Mouse (Mus musculus): Measurements from ENCODE around the gene Rpl32. TPM values are rescaled to one million over a fixed set of nuclear protein-coding genes. Genes with fewer than 3 reads are reported as not detected.

The Rpl32 gene
- total and polyA plus RNA-seq, 3 experiments = 4,514 to 5,400 TPM; not detected in 1

GRCm38 (mm10) chr6:115770852-115771251 is 37.7 kb downstream of the Rpl32 start:
- Histone ChIP-seq H3K27ac (ENCODE audit: control insufficient read depth, low read depth, low read length) (no peak overlapping the region), H3K4me1 (ENCODE audit: control insufficient read depth in 1 of 2, insufficient read depth in 2 of 2, low read length in 2 of 2) (peaks cover 7 to 15% of the 10 kb centered on the region in 2 experiments), H3K27me3 (ENCODE audit: control insufficient read depth in 1 of 2, insufficient read depth in 2 of 2, low read length in 2 of 2) (no peaks in the 10 kb centered on the region), H3K79me2 (ENCODE audit: control insufficient read depth, insufficient read depth, low read length, poor library complexity) (0 out of 2 replicates have a peak, but pooled peaks cover 2% of the 10 kb centered on the region), H3K4me3 (ENCODE audit: control insufficient read depth in 1 of 2, insufficient read depth in 1 of 2, low read depth in 2 of 2, low read length in 2 of 2) (no peak overlapping the region), H3K9ac (ENCODE audit: control insufficient read depth, low read depth, low read length, poor library complexity, severe bottlenecking) (no peak overlapping the region), H3K36me3 (ENCODE audit: control insufficient read depth in 1 of 2, insufficient read depth in 2 of 2, low read length in 2 of 2) (peaks cover 0 to 14% of the 10 kb centered on the region in 2 experiments; a peak in 2 of 4 replicates), H3K9me3 (replicated peaks; ENCODE audit: insufficient read depth, low read length) (no peaks in the 10 kb centered on the region)
- DNase-seq (ENCODE audit: low read depth, low spot score) = no peak
- TF ChIP-seq E2F4 (IDR thresholded peaks at IDR 0.05; ENCODE audit: borderline replicate concordance, low read depth, low read length) = no peak
- TF ChIP-seq ELF1 (IDR thresholded peaks at IDR 0.05; ENCODE audit: low read depth, low read length) = no peak
- TF ChIP-seq USF2 (IDR thresholded peaks at IDR 0.05; ENCODE audit: borderline replicate concordance in 1 of 2, insufficient read depth in 1 of 2, low read depth in 1 of 2, low read length in 2 of 2) = no peak
- no peak for TF ChIP-seq BHLHE40 (IDR thresholded peaks at IDR 0.05; ENCODE audit: borderline replicate concordance, low read depth, low read length)
- no peak for TF ChIP-seq CHD2 (IDR thresholded peaks at IDR 0.05; ENCODE audit: low read length)
- no peak for TF ChIP-seq NRF1 (IDR thresholded peaks at IDR 0.05; ENCODE audit: insufficient read depth, low read depth, low read length, poor library complexity, severe bottlenecking)
- TF ChIP-seq MEF2A (IDR thresholded peaks at IDR 0.05; ENCODE audit: extremely low read depth, insufficient replicate concordance, low read depth, low read length, poor library complexity, severe bottlenecking) = no peak
- no peak for TF ChIP-seq JUND (IDR thresholded peaks at IDR 0.05; ENCODE audit: low read depth, low read length)
- TF ChIP-seq MAX (IDR thresholded peaks at IDR 0.05; ENCODE audit: low read length) = no peak
- TF ChIP-seq TBP (IDR thresholded peaks at IDR 0.05; ENCODE audit: low read depth, low read length) = no peak
- no peak for TF ChIP-seq POLR2A (IDR thresholded peaks at IDR 0.05; ENCODE audit: control insufficient read depth in 1 of 2, insufficient read depth in 1 of 2, low read depth in 1 of 2, low read length in 2 of 2, poor library complexity in 1 of 2)
- TF ChIP-seq POLR2AphosphoS2 (IDR thresholded peaks at IDR 0.05; ENCODE audit: low read length) = no peak
- TF ChIP-seq EP300 (IDR thresholded peaks at IDR 0.05; ENCODE audit: low read depth in 1 of 2, low read length in 2 of 2) = no peak
- TF ChIP-seq ZMIZ1 (IDR thresholded peaks at IDR 0.05; ENCODE audit: low read depth, low read length) = no peak
- TF ChIP-seq SMC3 (IDR thresholded peaks at IDR 0.05; ENCODE audit: low read depth, low read length) = no peak
- no peak for TF ChIP-seq RAD21 (IDR thresholded peaks at IDR 0.05; ENCODE audit: low read depth, low read length)
- no peak for TF ChIP-seq UBTF (IDR thresholded peaks at IDR 0.05; ENCODE audit: borderline replicate concordance, insufficient read depth, low read depth, low read length)
- no peak for TF ChIP-seq ETS1 (IDR thresholded peaks at IDR 0.05; ENCODE audit: low read depth, low read length)
- TF ChIP-seq ZKSCAN1 (IDR thresholded peaks at IDR 0.05; ENCODE audit: low read depth, low read length) = no peak

GRCm38 (mm10) chr6:115770059-115770670 is 38.4 kb downstream of the Rpl32 start:
- DNase-seq (ENCODE audit: low read depth, low spot score) = no peak
- Histone ChIP-seq H3K27ac (ENCODE audit: control insufficient read depth, low read depth, low read length) (no peak overlapping the region), H3K4me3 (ENCODE audit: control insufficient read depth in 1 of 2, insufficient read depth in 1 of 2, low read depth in 2 of 2, low read length in 2 of 2) (no peak overlapping the region)

More at GRCm38 (mm10) chr6:115770059-115770670, 38.4 kb downstream of the Rpl32 start:
- Histone ChIP-seq H3K9ac (ENCODE audit: control insufficient read depth, low read depth, low read length, poor library complexity, severe bottlenecking) (no peak overlapping the region), H3K9me3 (replicated peaks; ENCODE audit: insufficient read depth, low read length) (no peaks in the 10 kb centered on the region), H3K4me1 (ENCODE audit: control insufficient read depth in 1 of 2, insufficient read depth in 2 of 2, low read length in 2 of 2) (peaks cover 7 to 8% of the 10 kb centered on the region in 2 experiments), H3K36me3 (ENCODE audit: control insufficient read depth in 1 of 2, insufficient read depth in 2 of 2, low read length in 2 of 2) (peaks cover 0 to 9% of the 10 kb centered on the region in 2 experiments; a peak in 2 of 4 replicates), H3K79me2 (ENCODE audit: control insufficient read depth, insufficient read depth, low read length, poor library complexity) (0 out of 2 replicates have a peak, but pooled peaks cover 2% of the 10 kb centered on the region), H3K27me3 (ENCODE audit: control insufficient read depth in 1 of 2, insufficient read depth in 2 of 2, low read length in 2 of 2) (no peaks in the 10 kb centered on the region)
- TF ChIP-seq CTCF (IDR thresholded peaks at IDR 0.05 in 2 of 3, conservative IDR thresholded peaks at IDR 0.05 in 1 of 3; ENCODE audit: control insufficient read depth in 1 of 3, insufficient read depth in 1 of 3, low read depth in 2 of 3, low read length in 3 of 3, poor library complexity in 1 of 3, severe bottlenecking in 1 of 3) (peak in 1 of 3 experiments; percentile 19; a peak in 3 of 6 replicates), POLR2AphosphoS2 (IDR thresholded peaks at IDR 0.05; ENCODE audit: low read length) (no peak)

Measured in MEL (cell line).